Mouse (Mus musculus) common myeloid progenitor, adult 5-6 weeks (primary cell): Measurements from ENCODE around the gene Amer2. TPM values are rescaled to one million over a fixed set of nuclear protein-coding genes. Genes with fewer than 3 reads are reported as not detected.

Source experiments
- ATAC-seq: replicated peaks from 2 replicates; pipeline ENCODE4 v1.8.0; 2016; ENCODE audit warnings: low read depth, mild to moderate bottlenecking, moderate TSS enrichment, inconsistent platforms; ENCODE audit not compliant: poor library complexity, severe bottlenecking
- total RNA-seq: library from RNA; stranded (forward); fragments of 200-1000, 187-1606 nt; gene quantifications from 2 replicates; pipeline ENCODE4 v1.2.3, GENCODE M21; 2017

The Amer2 gene
- total RNA-seq, 1 experiment from 2014 or later, result under 0.01 TPM

GRCm38 (mm10) chr14:60385079-60385643, 12.1 kb downstream of the Amer2 start:
- ATAC-seq, result no peak

GRCm38 (mm10) chr14:60386591-60387501, 13.8 kb downstream of the Amer2 start:
- no peak for ATAC-seq

GRCm38 (mm10) chr14:60388332-60388731, 15.3 kb downstream of the Amer2 start:
- ATAC-seq, result no peak

- ATAC-seq, result no peak
Observed at GRCm38 (mm10) chr14:60392202-60392601, 19.1 kb downstream of the Amer2 start.

DNA sequence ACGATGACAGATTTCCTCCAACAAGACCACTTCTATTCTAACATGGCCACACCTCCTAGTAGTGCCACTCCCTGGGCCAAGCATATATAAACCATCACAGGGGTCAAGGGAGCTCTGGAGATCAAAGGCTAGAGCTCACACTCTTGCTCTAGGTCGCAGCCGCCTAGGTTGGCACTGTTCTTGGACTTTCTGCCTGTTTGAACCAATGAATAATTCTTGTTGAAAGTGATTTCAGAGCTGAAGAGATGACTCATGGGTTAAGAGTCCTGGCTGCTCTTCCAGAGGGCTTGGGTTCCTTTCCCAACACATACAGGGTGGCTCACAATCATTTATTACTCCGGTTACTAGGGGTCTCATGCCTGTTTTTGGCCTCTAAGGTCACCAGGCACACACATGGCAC, 24.3 kb downstream of the Amer2 start:
- no peak for ATAC-seq

GRCm38 (mm10) chr14:60398861-60399260, 25.8 kb downstream of the Amer2 start:
- ATAC-seq, result no peak

DNA sequence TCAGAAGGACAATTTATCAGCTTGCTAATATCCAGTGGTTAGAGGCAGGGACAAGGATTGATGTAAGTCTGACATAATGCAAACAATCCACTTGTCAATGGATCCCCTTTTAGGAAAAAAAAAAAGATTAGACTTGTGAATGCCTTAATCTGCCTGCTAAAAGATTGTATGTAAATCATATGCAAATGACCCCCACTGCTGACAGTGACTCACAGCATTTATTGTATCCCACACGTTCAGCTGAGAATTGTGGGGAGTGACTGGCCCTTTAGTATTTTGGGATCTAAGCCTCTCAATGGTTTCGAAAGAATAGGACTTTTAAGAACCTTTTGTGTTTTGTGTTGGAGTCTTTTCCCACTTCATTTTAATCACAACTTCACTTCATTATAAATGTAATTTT, 30.2 kb downstream of the Amer2 start:
- ATAC-seq, result no peak

DNA sequence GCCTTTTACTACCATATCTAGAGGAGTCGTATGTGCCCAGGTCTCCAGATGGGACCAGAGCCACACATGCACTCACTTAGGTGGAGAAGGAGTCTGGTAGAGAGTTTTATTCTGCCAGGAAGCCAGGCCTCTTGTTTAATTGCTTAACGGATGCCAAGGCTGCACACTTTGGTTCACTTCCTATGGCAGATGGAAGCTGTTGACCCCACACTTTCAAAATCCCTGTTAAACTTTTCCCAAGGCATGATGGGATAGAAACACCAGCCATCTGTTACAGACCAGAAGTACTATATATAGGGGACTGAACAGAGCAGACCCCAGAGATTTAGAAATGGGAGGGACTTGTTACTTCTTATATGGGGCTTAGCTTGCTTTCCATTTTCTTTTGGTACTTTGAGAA, 32.8 kb downstream of the Amer2 start:
- ATAC-seq, result no peak

DNA sequence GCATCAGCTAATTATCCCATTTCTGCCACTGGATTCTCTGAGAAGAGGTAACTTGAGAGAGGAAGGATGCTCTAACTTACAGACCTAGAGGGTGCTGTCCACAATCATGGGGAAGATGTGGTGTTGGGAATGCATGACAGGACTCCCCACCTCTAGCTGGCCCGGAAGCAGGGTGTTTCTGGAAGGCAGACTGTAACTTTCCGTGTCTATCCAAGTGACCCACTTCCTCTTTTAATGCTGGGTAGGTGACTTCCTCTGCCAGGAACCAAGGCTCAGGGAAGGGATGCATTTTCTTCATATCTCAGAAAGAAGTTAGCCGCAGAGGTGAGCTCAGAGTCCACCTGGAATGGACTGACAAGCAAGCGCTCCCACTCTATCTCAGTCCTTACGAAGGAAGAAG, 33.5 kb downstream of the Amer2 start:
- no peak for ATAC-seq

GRCm38 (mm10) chr14:60407319-60407718, 34.3 kb downstream of the Amer2 start:
- no peak for ATAC-seq

DNA sequence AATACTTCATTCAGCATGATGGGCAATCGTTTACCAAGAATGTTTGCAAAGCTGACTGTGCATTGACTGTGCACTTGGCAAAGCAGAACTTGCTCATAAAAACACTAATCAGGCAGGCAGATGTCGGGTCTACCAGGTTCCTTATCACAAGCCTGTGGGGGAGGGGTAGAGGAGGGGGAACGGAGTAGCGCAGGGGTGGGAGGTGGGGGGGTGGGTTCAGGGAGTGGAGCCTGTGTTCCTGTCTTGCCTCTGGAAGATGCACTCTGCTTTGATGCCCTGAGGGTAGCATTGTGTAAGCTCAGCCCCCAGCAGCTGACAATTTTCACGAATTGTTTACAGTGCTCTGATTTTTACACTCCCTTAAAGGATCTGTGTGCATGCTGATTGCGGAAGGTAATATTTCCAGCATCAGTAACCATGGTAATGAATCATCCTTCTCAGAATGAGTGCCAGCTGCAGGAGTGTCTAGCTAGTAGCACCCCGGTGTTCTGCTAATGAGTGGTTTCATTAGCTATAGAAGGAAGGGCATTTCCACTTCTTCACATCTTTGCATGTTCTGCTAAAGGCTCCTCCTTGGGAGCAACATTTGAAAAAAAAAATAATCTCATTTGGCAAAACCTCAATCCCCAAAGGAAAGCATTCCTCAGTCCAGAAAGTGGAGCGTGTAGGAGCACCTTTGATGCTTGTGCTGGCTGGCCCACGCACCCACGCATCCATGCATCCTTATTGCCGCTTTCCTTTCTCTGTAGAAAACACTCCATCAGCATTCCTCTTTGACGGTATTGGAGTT, 36.8 kb downstream of the Amer2 start:
- no peak for ATAC-seq

DNA sequence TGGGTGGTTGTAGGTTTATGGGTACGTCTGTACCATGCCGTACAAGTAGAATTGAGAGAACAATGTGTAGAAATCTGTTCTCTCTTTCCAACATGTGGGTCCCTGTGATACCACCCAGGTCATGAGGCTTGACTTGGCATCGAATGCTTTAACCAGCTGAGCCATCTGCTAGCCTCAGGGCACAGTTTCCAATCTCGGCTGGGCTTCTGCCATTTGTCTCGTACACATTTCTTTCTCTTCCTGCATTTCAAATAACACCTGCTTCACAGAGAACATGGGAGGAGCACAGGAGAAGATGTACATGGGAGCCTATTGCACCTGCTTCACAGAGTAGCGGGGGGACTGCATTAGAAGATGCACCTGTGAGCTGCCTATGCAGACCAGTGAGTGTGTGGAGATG, 38.2 kb downstream of the Amer2 start:
- no peak for ATAC-seq

DNA sequence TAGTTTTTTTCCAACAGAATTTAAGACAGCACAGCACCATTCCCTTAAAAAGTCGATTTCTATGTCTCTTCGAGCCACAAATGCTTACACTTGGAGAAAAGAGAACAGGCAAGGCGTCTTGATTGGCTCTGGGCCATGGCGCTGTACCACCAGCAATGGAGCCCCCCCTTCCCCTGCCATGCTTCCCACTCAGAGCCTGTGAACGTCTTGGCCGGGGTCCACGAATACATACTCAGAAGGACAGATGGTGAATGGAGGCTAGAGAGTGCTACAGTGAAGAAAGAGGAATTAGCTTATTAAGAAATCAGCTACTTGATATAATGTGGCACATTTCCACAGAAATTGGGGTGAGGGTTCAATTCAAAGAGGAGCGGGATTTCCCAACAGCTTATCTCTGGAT, 41.6 kb downstream of the Amer2 start:
- no peak for ATAC-seq

GRCm38 (mm10) chr14:60417924-60418323, 44.9 kb downstream of the Amer2 start:
- ATAC-seq, result no peak

DNA sequence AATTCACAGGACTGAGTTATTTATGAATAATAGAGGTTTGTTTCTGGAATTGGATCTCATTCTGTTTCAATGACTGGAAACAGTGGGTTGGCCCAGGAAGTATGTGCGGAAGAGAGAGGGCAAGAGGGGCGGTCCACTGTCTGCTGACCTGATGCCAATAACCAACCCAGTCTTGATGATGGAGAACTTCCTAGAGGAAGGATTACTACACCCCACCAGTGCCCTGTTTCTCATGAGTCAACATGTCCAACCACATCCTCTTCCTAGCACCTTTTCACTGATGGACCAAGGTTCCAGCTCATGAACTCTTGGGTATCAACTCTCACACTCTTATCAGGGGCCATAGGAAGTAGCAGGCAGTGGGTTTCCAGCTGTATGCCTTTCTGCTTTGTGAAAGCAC, 49.9 kb downstream of the Amer2 start:
- ATAC-seq, result no peak

GRCm38 (mm10) chr14:60424174-60424573, 51.1 kb downstream of the Amer2 start:
- ATAC-seq, result no peak

DNA sequence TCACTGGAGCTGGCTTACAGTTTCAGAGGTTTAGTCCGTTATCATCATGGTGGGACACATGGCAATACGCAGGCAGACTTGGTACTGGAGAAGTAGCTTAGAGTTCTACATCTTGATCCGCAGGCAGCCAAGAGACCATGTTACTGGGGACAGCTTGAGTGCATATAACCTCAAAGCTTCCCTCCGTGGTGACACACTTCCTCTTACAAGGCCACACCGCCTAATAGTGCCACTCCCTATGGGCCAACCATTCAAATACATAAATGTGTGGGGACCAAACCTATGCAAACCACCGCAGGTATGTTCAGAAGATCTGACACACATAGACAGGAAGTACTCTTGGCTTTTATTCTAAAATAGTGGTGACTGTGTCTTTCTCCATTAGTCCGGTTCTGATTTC, 52.5 kb downstream of the Amer2 start:
- peak; percentile 76 for ATAC-seq

GRCm38 (mm10) chr14:60427896-60428295, 54.8 kb downstream of the Amer2 start:
- no peak for ATAC-seq

- no peak for ATAC-seq
Observed at GRCm38 (mm10) chr14:60429513-60429912, 56.5 kb downstream of the Amer2 start.

GRCm38 (mm10) chr14:60431515-60431914, 58.5 kb downstream of the Amer2 start:
- ATAC-seq, result no peak

DNA sequence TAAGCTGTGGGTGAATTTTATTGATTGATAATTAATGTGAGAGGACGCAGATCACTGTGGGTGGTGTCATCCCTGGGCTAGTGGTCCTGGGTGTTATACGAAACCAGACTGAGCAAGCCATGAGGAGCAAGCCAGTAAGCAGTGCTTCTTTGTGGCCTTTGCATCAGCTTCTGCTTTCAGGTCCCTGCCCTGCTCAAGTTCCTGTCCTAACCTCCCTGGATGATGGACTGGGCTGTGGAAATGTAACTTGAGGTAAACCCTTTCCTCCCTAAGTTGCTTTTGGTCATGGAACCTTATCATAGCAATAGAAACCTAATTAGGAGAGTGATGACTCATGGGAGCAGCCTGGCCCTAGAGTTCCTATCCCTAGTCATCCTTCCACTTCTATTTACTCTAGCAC, 59.1 kb downstream of the Amer2 start:
- 0 out of 2 replicates have a peak, but pooled peaks have one; percentile 36 for ATAC-seq
